Mouse (Mus musculus): ENCODE data around the gene Arl2bp. TPM values are rescaled to one million over a fixed set of nuclear protein-coding genes. Genes with fewer than 3 reads are reported as not detected.
A peak's percentile ranks its signal among the peaks of the same experiment; 100 is the strongest.

The Arl2bp gene
- polyA plus RNA-seq, 1 experiment: 443 TPM

- peak overlapping the region; percentile 64 for H3K27ac ChIP-seq (ENCODE audit: control insufficient read depth, insufficient read depth, low read depth, low read length)
- no peaks in the 10 kb centered on the region for H3K36me3 ChIP-seq (ENCODE audit: control insufficient read depth, insufficient read depth, low read length)
Observed at GRCm38 (mm10) chr8:94702844-94703813, 36.7 kb downstream of the Arl2bp start.

GRCm38 (mm10) chr8:94703972-94704668, 37.7 kb downstream of the Arl2bp start:
- TF ChIP-seq CTCF (IDR thresholded peaks at IDR 0.05; ENCODE audit: control insufficient read depth, insufficient read depth, insufficient replicate concordance, low read depth, low read length) (peak; percentile 90), POLR2A (IDR thresholded peaks at IDR 0.05; ENCODE audit: control insufficient read depth, low read depth, low read length) (no peak)

More at GRCm38 (mm10) chr8:94702844-94703813, 36.7 kb downstream of the Arl2bp start:
- peak overlapping the region; percentile 86 for H3K4me3 ChIP-seq (ENCODE audit: control insufficient read depth, low read depth, low read length)
- peak; percentile 64; the same call in 1 of the 2 replicates for TF ChIP-seq CTCF (IDR thresholded peaks at IDR 0.05; ENCODE audit: control insufficient read depth, insufficient read depth, insufficient replicate concordance, low read depth, low read length)
- no peak for TF ChIP-seq POLR2A (IDR thresholded peaks at IDR 0.05; ENCODE audit: control insufficient read depth, low read depth, low read length)
- no peaks in the 10 kb centered on the region for H3K27me3 ChIP-seq (ENCODE audit: control insufficient read depth, insufficient read depth, low read length)
- H3K4me1 ChIP-seq (ENCODE audit: control insufficient read depth, insufficient read depth, low read length): peaks cover 12% of the 10 kb centered on the region

GRCm38 (mm10) chr8:94704669-94704984, 38.2 kb downstream of the Arl2bp start:
- H3K36me3 ChIP-seq (ENCODE audit: control insufficient read depth, insufficient read depth, low read length): no peaks in the 10 kb centered on the region
- no peak for TF ChIP-seq POLR2A (IDR thresholded peaks at IDR 0.05; ENCODE audit: control insufficient read depth, low read depth, low read length)
- TF ChIP-seq CTCF (IDR thresholded peaks at IDR 0.05; ENCODE audit: control insufficient read depth, insufficient read depth, insufficient replicate concordance, low read depth, low read length): no peak
- H3K4me1 ChIP-seq (ENCODE audit: control insufficient read depth, insufficient read depth, low read length): peaks cover 12% of the 10 kb centered on the region
- H3K4me3 ChIP-seq (ENCODE audit: control insufficient read depth, low read depth, low read length): peak overlapping the region; percentile 37
- no peak overlapping the region for H3K27ac ChIP-seq (ENCODE audit: control insufficient read depth, insufficient read depth, low read depth, low read length)
- H3K27me3 ChIP-seq (ENCODE audit: control insufficient read depth, insufficient read depth, low read length): no peaks in the 10 kb centered on the region

More at GRCm38 (mm10) chr8:94703972-94704668, 37.7 kb downstream of the Arl2bp start:
- peaks cover 12% of the 10 kb centered on the region for H3K4me1 ChIP-seq (ENCODE audit: control insufficient read depth, insufficient read depth, low read length)
- no peak overlapping the region for H3K27ac ChIP-seq (ENCODE audit: control insufficient read depth, insufficient read depth, low read depth, low read length)
- H3K4me3 ChIP-seq (ENCODE audit: control insufficient read depth, low read depth, low read length): peak overlapping the region; percentile 37
- H3K36me3 ChIP-seq (ENCODE audit: control insufficient read depth, insufficient read depth, low read length): no peaks in the 10 kb centered on the region
- no peaks in the 10 kb centered on the region for H3K27me3 ChIP-seq (ENCODE audit: control insufficient read depth, insufficient read depth, low read length)

GRCm38 (mm10) chr8:94705581-94706245, 39.3 kb downstream of the Arl2bp start:
- Histone ChIP-seq H3K27ac (ENCODE audit: control insufficient read depth, insufficient read depth, low read depth, low read length) (peak overlapping the region; percentile 52; the same call in 1 of the 2 replicates), H3K4me3 (ENCODE audit: control insufficient read depth, low read depth, low read length) (no peak overlapping the region), H3K4me1 (ENCODE audit: control insufficient read depth, insufficient read depth, low read length) (peaks cover 12% of the 10 kb centered on the region), H3K27me3 (ENCODE audit: control insufficient read depth, insufficient read depth, low read length) (no peaks in the 10 kb centered on the region), H3K36me3 (ENCODE audit: control insufficient read depth, insufficient read depth, low read length) (no peaks in the 10 kb centered on the region)
- TF ChIP-seq POLR2A (IDR thresholded peaks at IDR 0.05; ENCODE audit: control insufficient read depth, low read depth, low read length) (no peak), CTCF (IDR thresholded peaks at IDR 0.05; ENCODE audit: control insufficient read depth, insufficient read depth, insufficient replicate concordance, low read depth, low read length) (no peak)

- Histone ChIP-seq H3K4me3 (ENCODE audit: control insufficient read depth, low read depth, low read length) (no peak overlapping the region), H3K36me3 (ENCODE audit: control insufficient read depth, insufficient read depth, low read length) (no peaks in the 10 kb centered on the region), H3K27me3 (ENCODE audit: control insufficient read depth, insufficient read depth, low read length) (no peaks in the 10 kb centered on the region), H3K27ac (ENCODE audit: control insufficient read depth, insufficient read depth, low read depth, low read length) (peak overlapping the region; percentile 66), H3K4me1 (ENCODE audit: control insufficient read depth, insufficient read depth, low read length) (peaks cover 12% of the 10 kb centered on the region)
- no peak for TF ChIP-seq CTCF (IDR thresholded peaks at IDR 0.05; ENCODE audit: control insufficient read depth, insufficient read depth, insufficient replicate concordance, low read depth, low read length)
- no peak for TF ChIP-seq POLR2A (IDR thresholded peaks at IDR 0.05; ENCODE audit: control insufficient read depth, low read depth, low read length)
Observed at GRCm38 (mm10) chr8:94706732-94707395, 40.5 kb downstream of the Arl2bp start.

- Histone ChIP-seq H3K27ac (ENCODE audit: control insufficient read depth, insufficient read depth, low read depth, low read length) (no peak overlapping the region), H3K4me1 (ENCODE audit: control insufficient read depth, insufficient read depth, low read length) (peaks cover 2% of the 10 kb centered on the region), H3K36me3 (ENCODE audit: control insufficient read depth, insufficient read depth, low read length) (no peaks in the 10 kb centered on the region), H3K4me3 (ENCODE audit: control insufficient read depth, low read depth, low read length) (no peak overlapping the region), H3K27me3 (ENCODE audit: control insufficient read depth, insufficient read depth, low read length) (no peaks in the 10 kb centered on the region)
- TF ChIP-seq CTCF (IDR thresholded peaks at IDR 0.05; ENCODE audit: control insufficient read depth, insufficient read depth, insufficient replicate concordance, low read depth, low read length) (no peak), POLR2A (IDR thresholded peaks at IDR 0.05; ENCODE audit: control insufficient read depth, low read depth, low read length) (no peak)
Observed at GRCm38 (mm10) chr8:94710336-94710735, 43.9 kb downstream of the Arl2bp start.

Measured in testis, adult 2 months (tissue).